Mouse (Mus musculus) megakaryocyte, embryonic 14.5 days (primary cell): ENCODE data around the gene Cd248.

ENCODE experiments used
- FLI1 ChIP-seq: IDR thresholded peaks from 2 replicates; pipeline ENCODE4 v1.6.1; 2012; ENCODE audit warnings: low read length, inconsistent platforms, mixed read lengths
- GATA1 ChIP-seq: IDR thresholded peaks from 3 replicates; pipeline ENCODE4 v1.6.1; 2012; ENCODE audit warnings: mixed read lengths, low read length, inconsistent platforms, borderline replicate concordance

GRCm38 (mm10) chr19:5068570-5069234 lies 824 bp downstream of the Cd248 start:
- TF ChIP-seq GATA1 (no peak), FLI1 (no peak)
